Mouse (Mus musculus) testis, adult 2 months (tissue): Measurements from ENCODE around the gene Ugt1a8. TPM values are rescaled to one million over a fixed set of nuclear protein-coding genes. Genes with fewer than 3 reads are reported as not detected.

Experiments used
- H3K27ac ChIP-seq: fragments of 200-500 bp; 2 replicates; pipeline ENCODE4 v1.5.1; 2012; ENCODE audit warnings: low read depth, low read length; ENCODE audit not compliant: control insufficient read depth, insufficient read depth
- H3K27me3 ChIP-seq: fragments of 200-500 bp; 2 replicates; pipeline ENCODE4 v1.6.1; 2012; ENCODE audit warnings: mild to moderate bottlenecking, low read length, moderate library complexity; ENCODE audit not compliant: control insufficient read depth, insufficient read depth
- H3K36me3 ChIP-seq: fragments of 200-500 bp; 2 replicates; pipeline ENCODE4 v1.6.1; 2012; ENCODE audit warnings: mild to moderate bottlenecking, low read length; ENCODE audit not compliant: control insufficient read depth, insufficient read depth
- H3K4me1 ChIP-seq: fragments of 200-500 bp; 2 replicates; pipeline ENCODE4 v1.6.1; 2012; ENCODE audit warnings: low read length; ENCODE audit not compliant: control insufficient read depth, insufficient read depth
- H3K4me3 ChIP-seq: fragments of 200-500 bp; 2 replicates; pipeline ENCODE4 v1.5.1; 2012; ENCODE audit warnings: low read depth, mild to moderate bottlenecking, low read length, moderate library complexity, mixed read lengths; ENCODE audit not compliant: control insufficient read depth
- CTCF ChIP-seq: fragments of 200-500 bp; IDR thresholded peaks from 2 replicates; pipeline ENCODE4 v1.5.1; 2012; ENCODE audit warnings: low read depth, mild to moderate bottlenecking, inconsistent platforms, low read length, moderate library complexity; ENCODE audit not compliant: control insufficient read depth, insufficient read depth, insufficient replicate concordance
- POLR2A ChIP-seq: fragments of 200-500 bp; IDR thresholded peaks from 2 replicates; pipeline ENCODE4 v1.6.1; 2012; ENCODE audit warnings: low read depth, mild to moderate bottlenecking, inconsistent platforms, low read length, moderate library complexity; ENCODE audit not compliant: control insufficient read depth
- polyA plus RNA-seq: library from polyadenylated mRNA; depleted of rRNA; stranded (reverse); fragments of >200 nt; gene quantifications from 2 replicates; pipeline ENCODE4 v1.2.3, GENCODE M21; 2012

Ugt1a8 gene
- polyA plus RNA-seq, 1 experiment = not detected

DNA sequence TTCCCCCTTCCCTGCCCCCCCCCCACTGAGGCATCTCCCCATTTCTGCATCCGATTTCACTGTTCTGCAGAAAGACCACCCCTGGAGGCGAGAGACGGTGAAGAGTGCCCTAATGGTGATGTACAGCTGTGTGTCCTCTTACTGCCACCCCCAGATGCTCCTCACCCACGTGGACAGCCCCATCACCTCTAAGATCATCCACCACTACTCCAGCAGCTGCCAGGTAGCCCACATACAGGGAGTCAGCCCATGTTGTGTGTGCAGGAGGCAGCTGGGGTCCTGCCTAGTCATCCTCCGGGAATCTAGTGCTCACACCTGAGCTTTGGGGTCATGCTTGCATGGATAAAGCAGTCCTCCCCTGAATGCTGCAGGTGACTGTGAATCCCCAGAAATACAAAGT, 156.2 kb downstream of the Ugt1a8 start:
- no peak overlapping the region for H3K27ac ChIP-seq
- H3K36me3 ChIP-seq = no peaks in the 10 kb centered on the region
- H3K27me3 ChIP-seq = no peaks in the 10 kb centered on the region
- H3K4me3 ChIP-seq = no peak overlapping the region
- no peaks in the 10 kb centered on the region for H3K4me1 ChIP-seq
- no peak for TF ChIP-seq CTCF
- no peak for TF ChIP-seq POLR2A

DNA sequence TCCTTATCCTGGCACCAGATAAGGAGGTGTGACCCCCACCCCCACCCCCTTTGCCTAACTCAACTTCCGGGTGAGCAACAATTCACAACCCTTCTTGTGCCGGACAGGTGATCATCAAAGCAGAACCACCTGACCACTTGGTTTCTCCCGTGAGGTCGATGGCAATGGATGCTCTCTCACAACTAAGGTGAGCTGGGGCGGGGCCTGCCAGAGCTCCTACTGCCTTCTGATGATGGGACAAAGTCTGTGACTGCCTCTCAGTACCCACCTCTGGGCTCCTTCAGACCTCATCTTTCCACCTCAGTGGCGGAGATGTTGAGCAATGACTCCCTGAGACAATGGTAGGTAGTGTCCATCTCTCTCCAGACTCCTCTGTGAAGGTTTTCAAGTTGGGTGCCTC, 158.3 kb downstream of the Ugt1a8 start:
- H3K4me1 ChIP-seq = no peaks in the 10 kb centered on the region
- no peak overlapping the region for H3K27ac ChIP-seq
- no peaks in the 10 kb centered on the region for H3K36me3 ChIP-seq
- TF ChIP-seq POLR2A = no peak
- no peak for TF ChIP-seq CTCF
- no peak overlapping the region for H3K4me3 ChIP-seq
- no peaks in the 10 kb centered on the region for H3K27me3 ChIP-seq

DNA sequence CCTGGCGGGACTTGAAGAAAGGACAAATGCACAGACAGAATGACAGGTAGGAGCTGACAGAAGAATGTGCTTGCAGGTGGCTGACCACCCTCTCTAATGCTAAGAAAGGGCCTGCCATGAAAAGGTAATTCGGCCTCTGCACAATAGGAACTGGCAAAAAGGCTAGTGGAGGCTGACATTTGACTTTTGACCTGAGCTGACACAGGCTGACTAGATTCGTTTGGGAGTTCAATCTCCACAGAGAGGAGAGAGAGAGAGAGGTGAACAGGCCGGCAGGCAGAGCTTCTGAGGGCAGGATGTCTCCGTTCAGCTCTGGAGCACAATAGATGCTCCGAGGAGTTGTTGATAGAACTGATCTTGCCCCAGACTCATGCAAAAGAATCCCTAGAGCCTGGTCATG, 158.8 kb downstream of the Ugt1a8 start:
- Histone ChIP-seq H3K4me3 (no peak overlapping the region), H3K27ac (no peak overlapping the region), H3K36me3 (no peaks in the 10 kb centered on the region), H3K27me3 (no peaks in the 10 kb centered on the region), H3K4me1 (no peaks in the 10 kb centered on the region)
- TF ChIP-seq CTCF (no peak), POLR2A (no peak)

DNA sequence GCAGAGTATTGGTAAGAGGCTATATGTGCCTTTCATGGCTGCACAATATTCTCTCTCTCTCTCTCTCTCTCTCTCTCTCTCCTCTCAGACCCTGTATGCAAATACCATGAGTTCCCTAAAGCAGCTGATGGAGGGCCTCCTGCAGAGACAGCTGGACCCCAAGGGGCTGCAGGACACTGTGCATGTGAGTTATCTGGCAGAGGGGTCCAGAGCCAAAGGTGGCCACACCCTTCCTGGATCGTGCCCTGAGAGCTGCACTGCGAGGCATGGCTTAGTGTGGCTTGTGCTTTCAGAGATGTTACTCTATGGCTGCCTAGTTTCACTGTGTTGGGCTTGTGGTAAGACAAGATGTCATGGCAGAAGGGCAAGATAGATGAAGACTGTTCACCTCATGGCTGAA, 160.0 kb downstream of the Ugt1a8 start:
- Histone ChIP-seq H3K4me3 (no peak overlapping the region), H3K27me3 (no peaks in the 10 kb centered on the region), H3K36me3 (no peaks in the 10 kb centered on the region), H3K27ac (no peak overlapping the region), H3K4me1 (no peaks in the 10 kb centered on the region)
- TF ChIP-seq POLR2A = no peak
- no peak for TF ChIP-seq CTCF

DNA sequence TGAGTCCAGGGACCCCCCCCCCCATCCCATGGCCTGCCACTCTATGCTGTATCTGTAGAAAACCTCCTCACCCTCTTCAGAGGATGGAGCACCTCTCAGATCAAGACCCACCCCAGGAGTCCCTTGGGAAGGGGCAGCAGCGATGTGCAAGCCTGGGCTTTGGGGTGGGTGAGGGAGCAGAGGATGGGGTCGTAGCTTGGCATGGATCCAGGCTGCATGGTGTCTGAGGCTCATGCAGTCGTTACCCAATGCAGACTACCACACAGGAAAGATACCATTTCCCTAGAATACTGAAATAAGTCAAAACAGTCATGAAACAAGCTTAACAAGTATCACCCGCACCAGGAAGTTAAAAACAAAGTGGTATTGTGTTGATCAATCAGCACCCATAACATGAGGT, 161.0 kb downstream of the Ugt1a8 start:
- no peaks in the 10 kb centered on the region for H3K27me3 ChIP-seq
- H3K27ac ChIP-seq = no peak overlapping the region
- TF ChIP-seq POLR2A (no peak), CTCF (no peak)
- H3K36me3 ChIP-seq = no peaks in the 10 kb centered on the region
- H3K4me3 ChIP-seq = no peak overlapping the region
- no peaks in the 10 kb centered on the region for H3K4me1 ChIP-seq

DNA sequence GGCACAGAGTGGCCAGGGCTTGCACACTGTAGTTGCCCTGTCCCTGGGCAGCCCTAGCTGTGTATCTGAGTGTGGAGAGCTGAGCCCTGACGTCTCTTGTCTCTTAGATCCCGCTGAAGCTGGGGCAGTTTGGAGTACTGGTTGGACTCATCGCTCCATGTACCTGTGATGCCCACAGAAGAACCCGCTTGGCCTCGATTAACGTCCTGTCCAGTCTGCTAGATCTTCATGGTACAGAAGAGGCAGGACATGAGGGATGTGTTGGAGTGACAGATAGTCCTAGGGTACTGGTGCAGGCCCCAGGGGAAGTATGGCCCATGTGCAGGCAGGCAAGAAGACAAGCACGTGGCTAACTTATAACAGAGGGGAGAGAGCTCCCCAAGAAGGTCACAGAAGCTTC, 162.0 kb downstream of the Ugt1a8 start:
- Histone ChIP-seq H3K27ac (no peak overlapping the region), H3K36me3 (no peaks in the 10 kb centered on the region), H3K27me3 (no peaks in the 10 kb centered on the region), H3K4me1 (no peaks in the 10 kb centered on the region), H3K4me3 (no peak overlapping the region)
- TF ChIP-seq CTCF (no peak), POLR2A (no peak)

DNA sequence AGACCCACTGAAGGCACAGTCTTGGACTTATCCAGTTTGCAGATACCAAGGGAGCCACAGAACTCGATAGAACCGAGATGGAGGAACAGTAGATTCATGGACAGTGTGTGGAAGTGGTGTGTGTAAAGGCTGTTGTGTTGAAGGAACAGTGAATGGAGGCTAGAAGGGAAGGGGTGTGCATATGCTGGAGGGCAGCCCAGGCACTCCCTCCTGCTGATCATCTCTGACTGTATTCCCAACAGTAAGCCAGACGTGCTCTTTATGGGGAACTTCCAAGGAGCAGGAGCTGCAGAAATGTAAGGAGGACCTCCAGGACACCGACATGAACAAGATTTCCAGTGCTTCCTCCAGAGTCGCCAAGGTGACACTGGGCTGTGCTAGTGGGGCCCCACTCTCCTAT, 162.4 kb downstream of the Ugt1a8 start:
- Histone ChIP-seq H3K36me3 (no peaks in the 10 kb centered on the region), H3K4me3 (no peak overlapping the region), H3K4me1 (no peaks in the 10 kb centered on the region), H3K27ac (no peak overlapping the region), H3K27me3 (no peaks in the 10 kb centered on the region)
- TF ChIP-seq POLR2A = no peak

DNA sequence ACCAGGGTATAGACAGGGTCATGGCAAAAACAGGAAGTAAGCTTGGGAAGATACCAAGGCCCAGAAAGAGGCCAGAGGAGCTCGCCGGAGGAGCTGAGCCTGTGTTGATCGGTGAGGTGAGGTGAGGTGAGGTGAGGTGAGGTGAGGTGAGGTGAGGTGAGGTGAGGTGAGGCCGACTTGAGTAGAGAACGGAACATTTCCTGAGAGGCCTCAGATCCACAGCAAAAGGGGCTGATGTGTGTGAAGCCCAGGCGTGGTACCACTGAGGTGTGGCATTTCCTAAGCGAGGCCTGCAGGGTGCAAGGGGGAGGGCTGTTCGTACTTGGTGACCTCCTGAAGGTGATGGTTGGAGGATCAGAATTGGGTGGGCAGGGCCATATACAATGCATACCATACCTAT, 165.5 kb downstream of the Ugt1a8 start:
- no peak overlapping the region for H3K27ac ChIP-seq

More for the DNA sequence above, 165.5 kb downstream of the Ugt1a8 start:
- no peak overlapping the region for H3K4me3 ChIP-seq
- no peaks in the 10 kb centered on the region for H3K36me3 ChIP-seq
- H3K27me3 ChIP-seq = no peaks in the 10 kb centered on the region
- no peaks in the 10 kb centered on the region for H3K4me1 ChIP-seq
- TF ChIP-seq CTCF (no peak), POLR2A (no peak)
